Mouse (Mus musculus): ENCODE data around the gene Ryr3.
"Not testable (repeated sequence)": the region's sequence is repeated elsewhere in the genome, so short reads cannot be mapped to it uniquely, and the experiment has no call there.

Gene Ryr3

DNA sequence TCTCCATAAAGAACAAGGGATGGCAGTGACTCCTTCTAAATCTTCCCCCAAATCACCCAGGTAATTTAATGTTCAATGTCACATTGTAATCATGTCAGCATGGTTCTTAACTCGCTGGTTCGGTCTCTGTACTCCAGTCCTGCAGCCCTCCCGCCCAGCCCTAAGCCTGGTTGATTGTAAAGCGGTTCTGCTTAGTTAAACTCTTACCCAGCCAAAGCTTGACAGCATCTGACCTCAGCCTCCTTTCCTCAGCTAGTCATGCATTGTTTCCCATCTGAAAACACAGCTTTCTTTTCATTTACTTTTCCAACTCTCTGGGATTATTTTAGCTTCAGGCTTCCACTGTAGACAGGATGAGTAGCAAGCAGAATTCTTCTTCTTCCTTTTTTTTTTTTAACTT lies 121.7 kb downstream of the Ryr3 start:
- no peak for DNase-seq (ENCODE audit: low spot score)

DNA sequence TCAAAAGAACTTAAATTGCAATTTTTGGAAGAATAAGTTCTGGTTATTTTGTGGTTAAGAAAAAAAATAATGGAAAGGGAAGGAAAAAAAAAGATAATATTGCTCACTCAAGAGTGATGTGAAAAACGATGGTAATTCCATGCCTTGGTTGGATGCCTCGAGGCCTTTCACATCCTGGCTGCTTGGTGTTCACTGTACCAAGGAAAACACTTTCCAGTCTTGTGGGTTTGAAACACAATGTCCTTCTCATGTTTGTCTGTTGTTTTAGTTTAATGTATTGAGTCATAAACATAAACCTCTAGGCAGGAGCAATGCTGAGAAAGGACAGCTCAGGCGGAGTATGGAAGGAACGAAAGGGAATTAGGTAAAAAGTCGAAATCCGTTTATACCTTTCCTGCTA lies 122.8 kb downstream of the Ryr3 start:
- DNase-seq (ENCODE audit: low spot score): no peak

DNA sequence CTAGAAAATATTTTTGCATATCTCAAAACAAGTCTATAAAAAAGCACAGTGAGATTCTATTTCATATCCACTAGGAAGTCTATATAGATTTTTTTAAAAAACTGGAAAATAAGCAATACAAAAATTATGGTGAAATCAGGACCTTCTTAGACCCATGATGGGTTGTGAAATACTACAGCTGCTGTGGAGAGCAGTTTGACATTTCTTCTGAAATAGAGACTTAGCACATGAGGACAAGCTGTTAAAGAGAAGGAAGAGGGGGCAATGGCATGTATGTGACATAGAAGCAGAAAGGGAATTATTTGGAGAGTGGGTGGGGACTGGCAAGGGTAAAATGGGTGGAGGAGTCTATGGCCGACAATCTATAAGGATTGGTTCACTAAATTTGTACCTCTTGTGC lies 124.1 kb downstream of the Ryr3 start:
- DNase-seq (ENCODE audit: low spot score): no peak

DNA sequence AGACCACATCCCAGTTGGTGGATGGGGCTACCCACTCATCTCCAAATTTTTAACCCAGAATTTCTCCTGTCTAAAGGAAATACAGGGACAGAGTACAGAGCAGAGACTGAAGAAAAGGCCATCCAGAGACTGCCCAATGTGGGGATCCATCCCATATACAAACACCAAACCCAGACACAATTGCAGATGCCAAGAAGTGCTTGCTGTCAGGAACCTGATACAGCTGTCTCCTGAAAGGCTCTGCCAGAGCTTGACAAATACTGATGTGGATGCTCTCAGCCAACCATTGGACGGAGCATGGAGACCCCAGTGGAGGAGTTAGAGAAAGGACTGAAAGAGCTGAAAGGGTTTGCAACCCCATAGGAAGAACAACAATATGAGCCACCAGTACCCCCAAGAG lies 125.6 kb downstream of the Ryr3 start:
- not testable (repeated sequence) for DNase-seq (ENCODE audit: low spot score)

DNA sequence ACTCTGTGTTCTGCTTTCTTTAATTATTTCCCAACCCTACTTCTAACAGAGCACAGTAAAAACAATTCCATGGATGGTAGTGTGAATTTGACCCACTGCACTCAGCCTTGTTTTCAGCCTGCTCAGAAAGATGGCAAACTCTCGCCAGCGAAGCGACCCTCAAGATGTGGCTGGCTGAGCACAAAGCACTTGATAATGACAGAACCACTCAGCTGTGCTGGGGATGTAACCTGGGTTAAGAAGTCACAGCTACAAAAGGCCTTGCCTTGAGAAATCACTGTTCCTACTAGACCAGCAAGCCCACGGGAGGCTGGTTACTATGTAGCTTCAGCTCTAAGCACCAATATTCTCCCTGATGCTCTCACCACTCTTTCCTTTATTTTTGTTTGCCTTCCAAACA lies 140.5 kb downstream of the Ryr3 start:
- no peak for DNase-seq (ENCODE audit: low spot score)

DNA sequence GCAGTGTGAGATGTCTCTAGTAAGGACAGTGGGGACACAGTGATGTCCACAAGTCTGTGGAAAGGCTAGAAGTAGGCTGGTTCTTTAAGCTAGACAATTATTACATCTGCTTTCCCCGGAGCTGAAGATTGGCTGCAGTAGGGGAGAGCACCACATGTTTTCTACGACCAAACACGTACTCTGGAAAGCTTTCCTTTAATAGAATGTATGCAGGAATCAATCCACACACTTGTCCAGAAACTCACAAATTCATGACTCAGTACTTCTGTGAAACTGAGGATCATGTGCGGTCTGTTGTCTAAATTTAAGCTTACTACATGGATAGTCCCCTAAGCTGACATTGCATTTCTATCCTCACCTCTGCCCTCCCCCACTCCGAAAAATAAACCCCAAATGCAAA lies 157.5 kb downstream of the Ryr3 start:
- DNase-seq (ENCODE audit: low spot score): no peak

DNA sequence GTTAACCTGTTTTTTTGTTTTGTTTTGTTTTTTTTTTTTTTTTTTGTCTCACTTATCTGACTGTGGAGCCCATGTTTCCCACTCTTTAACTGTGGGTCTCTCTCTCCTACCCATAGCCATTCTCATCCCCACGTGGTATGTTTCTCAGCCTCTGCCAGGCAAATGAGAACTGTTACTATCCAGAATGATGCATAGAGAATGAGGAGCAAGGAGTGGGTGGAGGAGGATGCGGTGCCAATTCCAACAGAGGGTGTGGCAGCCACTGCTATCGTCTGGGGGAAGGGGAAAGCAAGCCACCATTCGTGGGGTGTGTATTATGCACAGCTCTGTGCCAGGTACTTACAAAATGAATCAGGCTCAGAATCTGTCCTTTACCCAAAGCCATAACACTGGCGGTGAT lies 158.0 kb downstream of the Ryr3 start:
- no peak for DNase-seq (ENCODE audit: low spot score)

DNA sequence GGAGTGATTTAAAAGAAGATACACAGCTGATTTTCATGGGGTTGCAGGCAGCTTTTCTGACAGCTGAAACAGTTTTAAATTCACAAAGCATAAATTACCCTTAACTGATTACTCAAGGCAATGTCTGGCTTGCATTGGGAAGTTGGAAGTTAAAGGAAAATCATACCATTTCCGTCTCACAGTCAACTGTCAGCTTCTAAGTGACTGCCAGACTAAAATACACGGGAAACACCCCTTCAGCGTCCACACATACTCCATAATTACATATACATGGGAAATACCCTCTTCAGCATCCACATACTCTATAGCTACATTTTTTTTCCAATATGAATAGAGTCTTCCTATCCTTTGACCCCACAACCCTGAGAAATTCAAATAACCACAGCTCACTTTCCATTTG lies 158.8 kb downstream of the Ryr3 start:
- no peak for DNase-seq (ENCODE audit: low spot score)

DNA sequence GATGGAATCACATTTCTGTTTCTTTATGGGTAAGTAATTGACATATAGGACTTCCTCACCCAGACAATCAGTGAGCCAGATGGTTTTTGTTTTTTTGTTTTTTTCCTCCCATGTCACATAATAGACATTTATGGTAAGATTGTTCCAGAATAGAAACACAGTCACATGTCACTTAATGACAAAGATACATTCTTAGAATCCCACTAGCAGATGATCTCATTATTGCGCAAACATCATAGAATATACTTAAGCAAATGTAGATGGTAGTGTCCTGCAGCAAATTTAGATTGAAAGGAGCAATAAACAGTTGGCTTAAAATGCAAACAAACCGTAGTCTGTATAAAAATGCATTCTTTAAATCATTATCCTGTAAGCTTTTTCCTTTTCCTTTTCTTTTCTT lies 161.3 kb downstream of the Ryr3 start:
- DNase-seq (ENCODE audit: low spot score): no peak

DNA sequence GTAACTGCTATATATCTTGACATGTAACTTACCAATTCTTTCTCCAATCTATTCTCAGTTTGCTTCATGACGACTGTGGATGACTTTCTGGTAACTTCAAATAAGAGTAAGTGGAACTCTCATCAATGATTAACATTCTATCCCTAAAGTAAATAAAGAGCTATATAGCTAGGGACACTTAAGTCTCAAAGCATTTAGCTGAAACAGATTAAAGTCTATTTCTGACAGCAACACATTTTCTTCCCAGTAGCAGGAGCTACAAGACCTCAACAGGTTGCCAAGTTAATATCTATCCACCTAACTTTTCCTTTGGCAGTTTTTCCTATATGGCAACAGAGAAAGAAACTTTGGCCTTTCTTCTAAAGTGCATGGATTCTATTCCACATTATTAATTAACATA lies 167.1 kb downstream of the Ryr3 start:
- no peak for DNase-seq (ENCODE audit: low spot score)

DNA sequence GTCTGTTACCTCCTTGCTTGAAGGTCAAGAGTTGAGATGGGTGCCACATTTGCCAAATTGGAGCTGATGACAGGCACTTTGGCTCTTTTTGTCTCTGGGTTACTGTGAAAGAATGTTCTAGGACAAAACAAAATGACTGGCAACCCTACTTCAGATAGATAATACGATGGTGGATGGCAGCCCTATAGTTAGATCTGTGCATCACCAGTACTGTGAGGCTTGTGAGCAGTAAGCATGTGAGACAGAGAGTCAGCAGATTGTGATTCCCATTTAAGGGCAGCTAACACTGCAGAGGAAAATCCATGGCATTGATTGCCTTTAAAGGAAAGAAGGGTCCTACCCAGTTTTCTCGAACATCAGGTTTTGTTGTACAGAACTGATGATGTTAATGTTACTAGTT lies 180.3 kb downstream of the Ryr3 start:
- DNase-seq (ENCODE audit: low spot score): no peak

DNA sequence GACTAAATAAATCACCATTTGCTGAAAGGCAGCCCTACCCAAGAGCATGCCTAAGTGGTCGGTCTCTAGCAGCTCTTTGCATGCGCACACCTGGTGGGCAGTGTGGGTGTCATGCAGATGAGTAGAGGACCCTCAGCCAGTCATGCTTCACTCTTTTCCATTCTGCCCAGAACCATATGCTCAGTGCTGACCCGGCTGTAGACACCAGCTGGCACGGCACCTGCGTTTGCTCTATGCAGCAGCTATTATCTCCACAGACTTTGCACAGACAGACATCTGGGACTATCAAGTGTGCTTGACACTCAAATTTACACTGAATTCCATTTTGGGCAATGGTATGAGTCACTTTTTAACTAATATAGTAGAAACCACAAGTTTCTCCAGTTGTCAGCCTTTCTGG lies 186.2 kb downstream of the Ryr3 start:
- DNase-seq (ENCODE audit: low spot score): no peak

DNA sequence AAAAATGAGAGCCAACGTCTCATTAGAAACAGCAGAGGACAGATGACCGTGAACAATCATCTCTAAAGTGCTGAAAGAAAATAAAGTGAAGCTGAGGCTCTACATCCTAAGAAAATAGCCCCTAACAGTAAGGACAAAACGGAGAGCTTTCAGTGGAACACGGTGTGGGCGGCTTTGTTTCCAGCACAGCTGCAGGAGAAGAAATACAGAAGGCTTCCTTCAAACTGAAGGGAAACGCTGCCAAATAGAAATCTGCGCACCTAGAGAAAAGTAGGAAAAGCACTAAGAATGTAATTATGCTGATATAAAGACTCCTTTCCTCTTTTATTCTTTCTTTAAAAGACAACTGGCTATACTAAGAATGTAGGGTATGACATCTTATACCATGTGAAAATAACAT lies 197.0 kb downstream of the Ryr3 start:
- no peak for DNase-seq (ENCODE audit: low spot score)

DNA sequence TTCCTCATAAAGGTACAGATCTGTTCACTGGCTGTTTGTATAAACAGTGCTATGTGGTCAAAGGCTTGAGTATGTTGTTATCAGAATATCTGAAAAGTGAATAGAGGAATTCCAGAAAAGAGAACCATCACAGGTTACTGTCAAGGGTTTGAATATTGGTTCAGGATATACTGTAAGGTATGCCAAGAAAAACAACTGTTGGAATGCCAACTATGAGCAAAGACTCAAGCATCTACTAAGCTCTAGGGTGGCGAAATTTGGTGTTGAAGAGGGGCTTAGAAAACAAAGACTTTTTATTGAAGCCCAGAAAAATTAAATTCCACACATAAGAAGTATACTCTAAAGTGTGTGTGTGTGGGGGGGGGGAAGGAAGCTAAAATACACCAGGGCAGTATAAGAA lies 198.6 kb downstream of the Ryr3 start:
- no peak for DNase-seq (ENCODE audit: low spot score)

DNA sequence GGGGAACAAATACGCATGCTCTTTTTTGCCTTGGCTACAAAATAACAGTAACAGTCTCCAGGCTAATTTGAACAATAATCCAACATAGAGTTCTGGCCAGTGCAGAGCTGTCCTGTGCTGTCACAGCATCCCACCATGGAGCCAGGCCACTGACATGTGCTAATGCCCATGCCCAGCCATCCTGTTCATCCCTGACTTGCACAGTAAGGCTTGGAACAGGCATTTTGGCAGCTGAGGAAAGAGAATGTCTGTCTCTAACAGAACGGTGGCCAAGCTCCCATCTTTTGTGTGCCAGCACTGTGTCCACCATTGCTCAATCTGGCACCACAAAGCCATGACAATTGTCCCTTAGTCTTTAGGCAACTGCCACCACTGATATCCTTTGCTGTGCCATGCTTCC lies 200.7 kb downstream of the Ryr3 start:
- DNase-seq (ENCODE audit: low spot score): no peak

DNA sequence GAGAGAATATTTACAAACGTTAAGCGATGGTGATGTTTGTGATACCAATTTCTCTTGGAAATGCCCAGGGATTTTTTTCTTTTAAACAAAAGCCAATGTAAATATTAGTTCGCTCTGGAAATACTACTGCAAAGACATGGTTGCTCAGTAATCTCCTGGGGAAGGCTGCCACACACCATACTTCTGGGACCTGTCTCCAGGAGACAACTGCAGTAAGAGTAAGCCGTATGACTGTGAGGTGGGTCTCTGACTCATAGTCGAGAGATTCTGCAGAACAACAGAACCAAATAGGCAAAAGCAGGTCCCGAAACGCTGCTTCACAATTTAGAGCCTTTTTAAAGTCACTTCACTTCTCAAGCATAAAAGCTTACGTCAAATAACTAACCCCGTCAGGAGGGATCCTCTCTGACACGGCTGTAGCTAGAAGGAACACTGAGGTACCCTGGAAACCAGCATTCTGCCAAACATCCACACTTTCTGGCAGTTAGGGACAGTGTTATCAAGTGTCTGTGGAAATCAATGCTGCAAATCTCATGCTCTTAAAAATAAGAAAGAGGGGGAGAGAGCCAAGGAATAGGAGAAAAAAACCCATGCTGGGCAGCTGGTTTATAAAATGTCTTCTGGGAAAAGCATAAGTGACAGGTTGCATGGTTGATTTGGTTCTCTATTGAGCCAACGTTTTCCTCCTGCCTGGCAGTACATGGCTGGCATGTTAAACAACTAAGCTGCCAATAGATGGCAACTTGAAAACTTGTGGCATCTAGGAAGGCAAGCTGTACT lies 207.7 kb downstream of the Ryr3 start:
- DNase-seq (ENCODE audit: low spot score): no peak

DNA sequence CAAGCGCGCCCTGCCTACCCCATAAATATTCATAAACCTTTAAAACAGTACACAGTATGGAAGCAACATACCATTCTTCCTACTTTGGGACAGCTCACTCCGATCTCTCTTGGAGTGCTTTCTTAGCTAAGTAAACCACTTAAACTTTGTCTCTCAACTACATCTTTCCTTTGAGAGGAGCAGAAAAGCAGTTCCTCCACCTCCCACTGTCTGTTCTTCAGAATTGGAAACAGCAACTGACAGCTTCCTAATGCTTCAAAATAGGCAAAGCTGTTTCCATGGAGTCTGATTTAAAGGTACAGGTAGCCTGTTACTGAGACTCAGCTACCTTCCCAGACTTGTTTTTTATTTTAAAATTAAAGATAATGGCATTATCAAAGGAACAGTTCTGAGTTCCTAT lies 218.4 kb downstream of the Ryr3 start:
- DNase-seq (ENCODE audit: low spot score): no peak

DNA sequence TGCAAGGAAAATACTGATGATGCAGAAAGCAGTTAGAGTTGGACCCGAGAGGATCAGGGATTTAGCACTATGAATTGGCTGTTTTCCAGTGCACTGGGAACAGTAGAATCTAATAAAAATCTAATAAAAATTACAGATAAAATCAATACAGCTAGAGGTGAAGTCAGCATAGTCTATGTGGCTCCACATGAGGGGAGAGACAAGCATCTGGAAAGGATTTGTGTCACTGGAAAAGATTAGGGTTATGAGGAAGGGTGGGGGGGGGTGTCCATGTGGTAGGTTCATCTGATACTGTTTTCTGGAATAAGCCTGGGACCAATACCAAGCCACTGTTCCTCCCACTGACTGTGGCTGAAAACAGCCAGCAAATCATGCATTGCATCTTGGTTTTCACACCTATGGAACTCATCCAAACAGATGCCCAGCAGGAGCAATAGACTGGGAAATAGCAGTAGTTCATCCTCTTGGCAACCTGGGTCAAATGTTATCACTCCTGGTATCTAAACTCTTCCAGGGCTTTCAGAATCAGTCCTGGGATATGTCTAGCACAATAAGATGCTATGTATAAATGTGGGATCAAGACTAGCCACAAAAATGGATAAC lies 233.9 kb downstream of the Ryr3 start:
- no peak for DNase-seq (ENCODE audit: low spot score)

DNA sequence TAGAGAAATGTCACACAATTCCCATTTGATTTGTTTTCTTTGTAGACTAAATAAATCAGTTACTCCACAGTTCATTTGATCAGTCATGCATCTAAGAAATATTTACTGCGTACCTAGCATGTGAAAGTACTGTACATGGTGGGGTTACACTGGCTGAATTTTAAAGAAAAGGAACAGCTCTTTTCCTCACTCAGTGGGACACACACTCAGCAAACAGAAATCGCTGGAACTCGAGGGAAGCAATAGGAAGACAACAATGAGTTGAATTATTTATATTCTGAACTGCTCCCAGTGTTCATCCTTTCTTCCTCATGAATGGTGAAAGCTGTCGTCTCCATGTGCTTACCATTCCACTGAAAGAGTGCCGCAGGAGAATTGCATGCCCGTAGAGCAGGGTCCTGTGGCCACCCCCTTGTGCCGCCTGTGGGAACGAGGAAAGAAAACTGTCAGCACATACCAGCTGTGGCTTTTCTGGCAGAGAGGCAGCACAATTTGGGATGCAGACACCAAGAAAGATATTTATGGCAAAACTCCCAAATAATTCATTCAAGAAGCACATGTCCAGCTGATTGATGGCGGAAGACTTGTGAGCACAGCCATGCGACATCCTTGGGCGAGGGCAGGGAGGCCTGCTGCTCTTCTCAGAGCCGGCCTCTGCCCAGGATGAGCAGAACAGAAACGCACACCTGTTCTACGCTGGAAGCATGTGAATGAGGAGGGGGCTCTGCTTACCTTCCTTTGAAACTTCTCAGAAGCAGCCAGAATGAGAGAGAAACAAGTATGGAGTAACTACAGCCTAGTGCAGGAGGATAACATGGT lies 249.9 kb downstream of the Ryr3 start:
- no peak for DNase-seq (ENCODE audit: low spot score)

DNA sequence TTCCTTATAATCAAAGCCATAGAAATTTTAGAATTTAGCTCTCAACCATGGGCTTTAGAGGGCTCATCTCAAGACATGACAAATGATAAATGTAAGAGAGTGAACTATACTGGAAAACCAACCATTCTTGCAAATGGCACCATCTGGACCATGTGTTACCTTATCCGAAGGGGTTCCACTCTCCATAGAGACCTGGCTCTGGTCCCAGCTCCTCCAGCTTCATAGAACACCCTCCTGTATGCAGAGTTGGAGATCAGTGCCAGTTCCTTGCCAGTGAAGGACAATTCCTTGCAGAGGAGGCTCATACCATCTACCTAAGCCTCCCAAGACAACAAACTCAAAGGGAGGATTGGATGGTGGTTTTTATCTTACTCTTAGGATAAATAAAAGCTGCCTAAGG lies 268.0 kb downstream of the Ryr3 start:
- DNase-seq (ENCODE audit: low spot score): no peak

DNA sequence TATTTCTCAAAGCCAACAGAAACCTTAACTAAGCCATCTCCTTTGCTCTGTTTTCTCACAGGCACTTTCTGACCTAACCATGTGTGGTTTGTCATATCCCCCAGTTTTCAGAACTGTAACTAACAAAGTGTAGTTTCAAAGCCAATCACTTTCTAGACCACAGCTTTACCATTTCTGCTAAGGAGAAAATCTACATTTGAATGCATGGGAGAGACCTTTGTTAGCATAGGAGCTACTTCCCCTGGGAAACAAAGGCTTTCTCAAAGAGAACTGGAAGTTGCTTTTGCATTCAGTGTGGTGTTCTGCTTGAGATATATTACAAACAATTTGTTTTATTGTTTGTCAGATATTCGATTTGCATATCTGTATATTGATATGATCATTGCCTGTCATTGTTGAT lies 285.1 kb downstream of the Ryr3 start:
- DNase-seq (ENCODE audit: low spot score): no peak

DNA sequence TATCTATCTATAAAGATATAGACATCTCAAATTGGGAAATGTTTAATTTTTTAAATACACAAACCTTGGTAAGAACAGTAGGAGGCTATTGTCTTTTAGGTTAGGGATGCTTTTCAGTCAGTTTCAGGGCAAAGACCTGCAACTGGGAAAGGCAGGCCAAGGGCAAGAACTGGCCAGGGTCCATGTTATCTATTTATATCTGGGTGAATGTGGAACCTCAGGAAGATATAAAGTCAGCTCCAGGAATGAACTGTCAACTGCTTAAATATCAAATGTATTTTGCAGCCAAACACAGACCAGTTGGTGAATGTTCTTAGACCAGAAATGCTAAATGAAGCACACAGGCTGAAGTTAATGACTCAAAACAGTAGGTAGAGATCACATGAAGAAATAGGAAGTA lies 303.1 kb downstream of the Ryr3 start:
- DNase-seq (ENCODE audit: low spot score): no peak

DNA sequence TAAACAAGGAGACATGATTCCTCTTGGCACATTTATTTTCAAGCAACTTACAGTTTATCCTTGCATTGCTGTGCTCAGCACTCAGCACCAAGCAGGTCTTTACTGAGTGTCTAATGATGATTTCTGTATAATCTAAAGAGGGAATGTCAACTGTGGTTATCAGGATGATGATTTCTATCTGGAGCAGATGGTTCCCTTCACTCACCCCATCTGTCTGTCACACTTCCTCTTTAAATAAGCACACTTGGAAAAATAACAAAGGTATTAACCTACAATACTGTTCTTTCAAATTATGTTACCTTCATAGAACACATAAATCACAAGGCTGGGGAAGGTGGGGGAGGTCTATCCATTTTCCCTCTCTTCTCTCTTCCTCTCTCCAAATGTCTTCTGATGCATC lies 304.3 kb downstream of the Ryr3 start:
- DNase-seq (ENCODE audit: low spot score): no peak

Data from ovary, postnatal 36 days (tissue).